Mouse (Mus musculus) thymus, adult 2 months (tissue): ENCODE results near the gene Tars2.

ENCODE experiments used
- CTCF ChIP-seq: fragments of 200-500 bp; IDR thresholded peaks from 2 replicates; pipeline ENCODE4 v1.5.1; 2012; ENCODE audit warnings: mild to moderate bottlenecking, control low read depth, low read length, moderate library complexity, borderline replicate concordance; ENCODE audit not compliant: control insufficient read depth, poor library complexity, insufficient read depth; ENCODE audit errors: extremely low read depth
- POLR2A ChIP-seq: fragments of 200-500 bp; IDR thresholded peaks from 2 replicates; pipeline ENCODE4 v1.6.1; 2012; ENCODE audit warnings: mild to moderate bottlenecking, low read length, control low read depth, moderate library complexity; ENCODE audit not compliant: control insufficient read depth, poor library complexity, insufficient read depth; ENCODE audit errors: extremely low read depth

- no peak for TF ChIP-seq CTCF
- TF ChIP-seq POLR2A: no peak
Measured at GRCm38 (mm10) chr3:95803851-95804250, 43.8 kb upstream of the Tars2 start.
